Mouse (Mus musculus): ENCODE data around the gene Cklf. TPM values are rescaled to one million over a fixed set of nuclear protein-coding genes. Genes with fewer than 3 reads are reported as not detected.

Cklf gene
- total RNA-seq, 1 experiment, result 42.7 TPM

DNA sequence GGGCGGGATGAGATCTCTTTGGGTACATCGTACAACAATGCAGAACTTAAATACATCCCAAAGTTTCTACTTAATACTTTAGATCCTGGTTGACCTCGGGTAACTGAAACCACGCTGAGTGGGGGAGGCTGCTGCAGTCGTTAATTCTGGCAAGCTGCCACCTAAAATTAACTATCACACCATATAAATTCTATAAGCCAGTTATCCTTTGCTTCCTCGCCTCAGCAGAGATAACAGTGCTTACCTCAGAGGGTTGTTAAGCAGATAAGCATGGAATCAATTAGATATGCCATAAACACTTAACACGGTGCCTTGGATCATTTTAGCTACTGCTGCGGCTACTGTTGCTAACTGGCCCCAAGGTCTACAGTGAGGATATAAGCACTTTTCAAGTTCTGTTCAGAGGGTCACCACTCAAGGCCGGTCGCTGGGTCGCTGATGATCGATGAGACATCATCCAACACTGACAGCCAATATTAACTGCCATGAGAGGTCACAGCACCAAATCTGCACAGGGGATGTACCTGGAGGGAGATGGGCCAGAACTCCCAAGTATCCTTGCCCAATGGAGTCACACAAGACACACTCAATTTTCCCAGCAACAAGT lies 8.5 kb upstream of the Cklf start:
- Histone ChIP-seq H3K4me1 (ENCODE audit: control insufficient read depth in 2 of 2, insufficient read depth in 2 of 2, low read length in 2 of 2, poor library complexity in 1 of 2) (peaks cover 0 to 2% of the 10 kb centered on the region in 2 experiments; a peak in 1 of 4 replicates), H3K9ac (ENCODE audit: insufficient read depth, low read depth, low read length, poor library complexity, severe bottlenecking) (no peak overlapping the region), H3K27ac (ENCODE audit: insufficient read depth, low read depth, low read length, poor library complexity, severe bottlenecking) (no peak overlapping the region), H3K4me3 (ENCODE audit: insufficient read depth in 1 of 2, low read depth in 1 of 2, low read length in 2 of 2, poor library complexity in 1 of 2, severe bottlenecking in 1 of 2) (no peak overlapping the region), H3K36me3 (ENCODE audit: control insufficient read depth, insufficient read depth, low read length, poor library complexity, severe bottlenecking) (peaks cover 25% of the 10 kb centered on the region), H3K9me3 (ENCODE audit: control insufficient read depth, insufficient read depth, low read depth, low read length) (no peaks in the 10 kb centered on the region)
- DNase-seq (ENCODE audit: low read depth, low spot score), result no peak
- in situ Hi-C loops (cut with MboI; ENCODE audit: low sequenced_read_pairs in 2 of 2, unreplicated experiment in 2 of 2), result no loop called here
- TF ChIP-seq CHD2 (IDR thresholded peaks at IDR 0.05; ENCODE audit: low read depth, low read length) (no peak), ZNF384 (IDR thresholded peaks at IDR 0.05; ENCODE audit: low read depth, low read length) (no peak), MAFK (IDR thresholded peaks at IDR 0.05; ENCODE audit: insufficient read depth, low read depth, low read length) (no peak), HCFC1 (IDR thresholded peaks at IDR 0.05; ENCODE audit: borderline replicate concordance, insufficient read depth, low read length) (no peak), ZC3H11A (IDR thresholded peaks at IDR 0.05; ENCODE audit: borderline replicate concordance, low read depth, low read length) (no peak)

- no peaks in the 10 kb centered on the region for H3K9me3 ChIP-seq (ENCODE audit: control insufficient read depth, insufficient read depth, low read depth, low read length)
- in situ Hi-C loops (cut with MboI; ENCODE audit: low sequenced_read_pairs in 2 of 2, unreplicated experiment in 2 of 2), result no loop called here
- H3K4me1 ChIP-seq (ENCODE audit: control insufficient read depth in 2 of 2, insufficient read depth in 2 of 2, low read length in 2 of 2, poor library complexity in 1 of 2), result peaks cover 0 to 6% of the 10 kb centered on the region in 2 experiments; a peak in 1 of 4 replicates
- no peak for DNase-seq (ENCODE audit: low read depth, low spot score)
- H3K9ac ChIP-seq (ENCODE audit: insufficient read depth, low read depth, low read length, poor library complexity, severe bottlenecking), result no peak overlapping the region
- H3K4me3 ChIP-seq (ENCODE audit: insufficient read depth in 1 of 2, low read depth in 1 of 2, low read length in 2 of 2, poor library complexity in 1 of 2, severe bottlenecking in 1 of 2), result no peak overlapping the region
- no peak for TF ChIP-seq HCFC1 (IDR thresholded peaks at IDR 0.05; ENCODE audit: borderline replicate concordance, insufficient read depth, low read length)
- no peak for TF ChIP-seq ZC3H11A (IDR thresholded peaks at IDR 0.05; ENCODE audit: borderline replicate concordance, low read depth, low read length)
- no peak for TF ChIP-seq CHD2 (IDR thresholded peaks at IDR 0.05; ENCODE audit: low read depth, low read length)
- no peak for TF ChIP-seq ZNF384 (IDR thresholded peaks at IDR 0.05; ENCODE audit: low read depth, low read length)
- TF ChIP-seq MAFK (IDR thresholded peaks at IDR 0.05; ENCODE audit: insufficient read depth, low read depth, low read length), result no peak
- peaks cover 9% of the 10 kb centered on the region; the same call in 1 of the 2 replicates for H3K36me3 ChIP-seq (ENCODE audit: control insufficient read depth, insufficient read depth, low read length, poor library complexity, severe bottlenecking)
- H3K27ac ChIP-seq (ENCODE audit: insufficient read depth, low read depth, low read length, poor library complexity, severe bottlenecking), result no peak overlapping the region
Observed at GRCm38 (mm10) chr8:104246621-104247020, 4.0 kb upstream of the Cklf start.

- Histone ChIP-seq H3K4me1 (ENCODE audit: control insufficient read depth in 2 of 2, insufficient read depth in 2 of 2, low read length in 2 of 2, poor library complexity in 1 of 2) (peaks cover 0 to 6% of the 10 kb centered on the region in 2 experiments; a peak in 1 of 4 replicates), H3K9me3 (ENCODE audit: control insufficient read depth, insufficient read depth, low read depth, low read length) (no peaks in the 10 kb centered on the region), H3K36me3 (ENCODE audit: control insufficient read depth, insufficient read depth, low read length, poor library complexity, severe bottlenecking) (peaks cover 8% of the 10 kb centered on the region; the same call in 1 of the 2 replicates), H3K9ac (ENCODE audit: insufficient read depth, low read depth, low read length, poor library complexity, severe bottlenecking) (peak overlapping the region; percentile 87; the same call in 1 of the 2 replicates), H3K4me3 (ENCODE audit: insufficient read depth in 1 of 2, low read depth in 1 of 2, low read length in 2 of 2, poor library complexity in 1 of 2, severe bottlenecking in 1 of 2) (peak overlapping the region; percentile 96 to 97), H3K27ac (ENCODE audit: insufficient read depth, low read depth, low read length, poor library complexity, severe bottlenecking) (no peak overlapping the region)
- TF ChIP-seq CHD2 (IDR thresholded peaks at IDR 0.05; ENCODE audit: low read depth, low read length) (no peak), MAFK (IDR thresholded peaks at IDR 0.05; ENCODE audit: insufficient read depth, low read depth, low read length) (no peak), ZC3H11A (IDR thresholded peaks at IDR 0.05; ENCODE audit: borderline replicate concordance, low read depth, low read length) (no peak), ZNF384 (IDR thresholded peaks at IDR 0.05; ENCODE audit: low read depth, low read length) (no peak), HCFC1 (IDR thresholded peaks at IDR 0.05; ENCODE audit: borderline replicate concordance, insufficient read depth, low read length) (no peak)
- DNase-seq (ENCODE audit: low read depth, low spot score), result no peak
- in situ Hi-C loops (cut with MboI; ENCODE audit: low sequenced_read_pairs in 2 of 2, unreplicated experiment in 2 of 2), result no loop called here
Observed at GRCm38 (mm10) chr8:104247054-104247907, 3.4 kb upstream of the Cklf start.

DNA sequence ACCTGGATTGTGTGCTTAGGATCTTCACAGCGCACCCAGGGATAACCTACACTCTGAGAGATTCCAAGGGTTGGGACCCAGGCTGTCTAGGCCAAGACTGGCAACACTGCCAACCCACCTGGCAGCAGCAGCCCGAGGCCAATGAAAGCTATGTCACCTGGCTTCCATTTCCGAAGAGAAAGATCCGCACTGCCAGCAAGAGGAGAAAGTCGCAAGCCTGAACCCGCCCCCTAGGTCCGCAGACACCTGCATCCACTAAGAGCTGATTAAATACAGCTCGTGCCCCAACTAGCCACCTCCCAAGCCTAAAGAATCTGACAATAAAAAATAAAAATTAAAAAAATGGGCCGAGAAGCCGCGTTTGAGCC lies 2.8 kb upstream of the Cklf start:
- Histone ChIP-seq H3K27ac (ENCODE audit: insufficient read depth, low read depth, low read length, poor library complexity, severe bottlenecking) (no peak overlapping the region), H3K9ac (ENCODE audit: insufficient read depth, low read depth, low read length, poor library complexity, severe bottlenecking) (peak overlapping the region; percentile 87), H3K9me3 (ENCODE audit: control insufficient read depth, insufficient read depth, low read depth, low read length) (no peaks in the 10 kb centered on the region), H3K4me1 (ENCODE audit: control insufficient read depth in 2 of 2, insufficient read depth in 2 of 2, low read length in 2 of 2, poor library complexity in 1 of 2) (peaks cover 0 to 6% of the 10 kb centered on the region in 2 experiments; a peak in 1 of 4 replicates), H3K4me3 (ENCODE audit: insufficient read depth in 1 of 2, low read depth in 1 of 2, low read length in 2 of 2, poor library complexity in 1 of 2, severe bottlenecking in 1 of 2) (peak overlapping the region; percentile 96 to 97), H3K36me3 (ENCODE audit: control insufficient read depth, insufficient read depth, low read length, poor library complexity, severe bottlenecking) (peaks cover 3% of the 10 kb centered on the region; the same call in 1 of the 2 replicates)
- in situ Hi-C loops (cut with MboI; ENCODE audit: low sequenced_read_pairs in 2 of 2, unreplicated experiment in 2 of 2), result no loop called here
- no peak for TF ChIP-seq ZNF384 (IDR thresholded peaks at IDR 0.05; ENCODE audit: low read depth, low read length)
- TF ChIP-seq CHD2 (IDR thresholded peaks at IDR 0.05; ENCODE audit: low read depth, low read length), result no peak
- TF ChIP-seq HCFC1 (IDR thresholded peaks at IDR 0.05; ENCODE audit: borderline replicate concordance, insufficient read depth, low read length), result no peak
- no peak for DNase-seq (ENCODE audit: low read depth, low spot score)

Data from ES-E14 (cell line).